20 mouse cellular contexts compared by ENCODE assay signal in genomic region chr1:81780583-81780982, GRCm38 (mm10).
"Had no signal": no experiment of that assay in that cellular context is flagged by ENCODE, and none has a peak within 500 bp of the region (broad histone marks: within the 10 kb centered on the region; RNA-seq: fewer than 3 reads in every experiment).

No protein-coding gene starts in this region.

- H3K4me1 ChIP-seq: intestine, embryonic 15.5 days; kidney, embryonic 15.5 days; limb, embryonic 10.5 days; limb, embryonic 13.5 days; liver, embryonic 12.5 days; liver, embryonic 15.5 days; lung, embryonic 15.5 days; megakaryocyte, embryonic 14.5 days; neural tube, embryonic 12.5 days; neural tube, embryonic 15.5 days had no signal

- H3K4me2 ChIP-seq: intestine, embryonic 15.5 days; kidney, embryonic 15.5 days; limb, embryonic 13.5 days; liver, embryonic 12.5 days; liver, embryonic 15.5 days; lung, embryonic 15.5 days; neural tube, embryonic 12.5 days; neural tube, embryonic 15.5 days had no signal

- H3K36me3 ChIP-seq: intestine, embryonic 15.5 days; kidney, embryonic 15.5 days; limb, embryonic 10.5 days; limb, embryonic 13.5 days; liver, embryonic 12.5 days; liver, embryonic 15.5 days; lung, embryonic 15.5 days; neural tube, embryonic 12.5 days; neural tube, embryonic 15.5 days had no signal

- DNase-seq: kidney, adult 11 months; kidney, adult 8-10 months; kidney, postnatal 10 days; kidney, postnatal 4 days; liver; lung, adult 18-20 months; lung, postnatal 10 days; lung, postnatal 36 days; thymus, adult 18-20 months; thymus, postnatal 36 days had no signal

- H3K9ac ChIP-seq: intestine, embryonic 15.5 days; kidney, embryonic 15.5 days; limb, embryonic 13.5 days; liver, embryonic 12.5 days; liver, embryonic 15.5 days; lung, embryonic 15.5 days; neural tube, embryonic 12.5 days; neural tube, embryonic 15.5 days had no signal

- H3K27ac ChIP-seq: intestine, embryonic 15.5 days; kidney, embryonic 15.5 days; limb, embryonic 10.5 days; limb, embryonic 13.5 days; liver, embryonic 12.5 days; liver, embryonic 15.5 days; lung, embryonic 15.5 days; neural tube, embryonic 12.5 days; neural tube, embryonic 15.5 days had no signal

- H3K27me3 ChIP-seq: intestine, embryonic 15.5 days; kidney, embryonic 15.5 days; limb, embryonic 13.5 days; liver, embryonic 12.5 days; liver, embryonic 15.5 days; lung, embryonic 15.5 days; megakaryocyte, embryonic 14.5 days; neural tube, embryonic 12.5 days; neural tube, embryonic 15.5 days had no signal

- ATAC-seq: intestine, embryonic 15.5 days; liver, embryonic 12.5 days had no signal

- H3K4me3 ChIP-seq: intestine, embryonic 15.5 days; kidney, embryonic 15.5 days; limb, embryonic 10.5 days; limb, embryonic 13.5 days; liver, embryonic 12.5 days; liver, embryonic 15.5 days; lung, embryonic 15.5 days; megakaryocyte, embryonic 14.5 days; neural tube, embryonic 12.5 days; neural tube, embryonic 15.5 days had no signal

- H3K9me3 ChIP-seq: intestine, embryonic 15.5 days; kidney, embryonic 15.5 days; limb, embryonic 10.5 days; limb, embryonic 13.5 days; liver, embryonic 12.5 days; liver, embryonic 15.5 days; lung, embryonic 15.5 days; neural tube, embryonic 12.5 days; neural tube, embryonic 15.5 days had no signal
